Mouse (Mus musculus) erythroblast, adult 5-6 weeks (primary cell): ENCODE measurements around the gene Gm20867. TPM values are rescaled to one million over a fixed set of nuclear protein-coding genes. Genes with fewer than 3 reads are reported as not detected.
"Not testable (repeated sequence)": the region's sequence is repeated elsewhere in the genome, so short reads cannot be mapped to it uniquely, and the experiment has no call there.

Experiments used
- ATAC-seq: replicated peaks from 2 replicates; pipeline ENCODE4 v1.8.0; 2016; ENCODE audit warnings: moderate number of reproducible peaks, mild to moderate bottlenecking, moderate TSS enrichment, inconsistent platforms; ENCODE audit not compliant: poor library complexity, low FRiP score, severe bottlenecking
- total RNA-seq, 2 experiments: library from RNA; stranded (forward) in 1 of 2; stranded (reverse) in 1 of 2; fragments of 150-400 nt in 1 of 2; fragments of 200-764, 138-1000 nt in 1 of 2; gene quantifications; 2 replicates each; pipeline versions ENCODE4 v1.2.3 to v1.2.4; 2015 to 2017; ENCODE audit warnings: low replicate concordance in 2 of 2

Gene Gm20867
- total RNA-seq (2015; ENCODE audit: low replicate concordance) (not detected in 2 replicates), total RNA-seq (2017; ENCODE audit: low replicate concordance) (not detected in 2 replicates)

- ATAC-seq: not testable (repeated sequence)
These were observed at the start of gene Gm20867 for GRCm38 (mm10) chrY:77963104-77963503. Gene Gm20867, minus strand, starts transcription at chrY:77963204.

Other genes starting within 250 kb of the Gm20867 start
- gene Gm29564, start 249.8 kb upstream of the Gm20867 start, total RNA-seq (2015; ENCODE audit: low replicate concordance): not detected in 2 replicates
- not detected in 2 replicates for gene Gm29564, start 249.8 kb upstream of the Gm20867 start, total RNA-seq (2017; ENCODE audit: low replicate concordance)